Mouse (Mus musculus): ENCODE measurements around the gene Fam193b.
A peak's percentile ranks its signal among the peaks of the same experiment; 100 is the strongest.

Fam193b gene

DNA sequence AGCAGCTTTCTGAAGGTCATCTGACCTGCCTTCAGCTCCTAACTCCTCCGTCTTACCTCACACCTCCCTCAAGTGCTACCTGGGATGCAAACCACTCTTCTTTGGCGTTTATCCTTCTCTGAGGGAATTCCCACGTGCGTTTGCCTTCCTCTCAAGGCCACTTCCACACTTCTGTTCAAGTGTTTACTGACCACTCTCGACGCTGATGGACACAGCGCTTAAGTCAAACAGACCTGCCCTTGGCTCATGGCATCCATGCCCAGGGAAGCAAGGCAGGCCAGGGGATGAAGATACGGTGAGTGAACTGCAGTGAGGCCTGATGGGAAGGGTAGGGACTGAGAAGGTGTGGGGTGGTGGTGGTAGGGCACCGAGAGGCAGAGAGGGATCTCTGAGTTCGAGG, 70.3 kb downstream of the Fam193b start:
- DNase-seq (ENCODE audit: low spot score) = no peak

DNA sequence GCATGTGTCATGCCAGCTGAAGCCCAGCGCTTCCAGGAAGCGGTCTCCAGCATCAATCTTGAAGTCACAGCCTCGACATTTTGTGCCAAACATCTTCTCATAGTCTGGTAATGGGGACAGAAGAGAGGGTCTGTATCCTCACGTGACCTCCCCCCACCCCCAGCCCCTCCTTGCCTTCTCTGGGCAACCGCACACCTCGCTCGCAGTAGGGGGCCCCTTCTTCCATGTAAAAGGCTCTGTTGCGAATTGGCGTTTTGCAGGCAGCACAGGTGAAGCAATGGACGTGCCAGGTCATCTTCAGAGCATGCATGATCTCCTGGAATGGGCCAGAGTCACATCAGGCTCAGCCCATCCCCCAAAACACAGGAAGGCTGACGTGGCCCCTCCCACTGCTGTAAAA, 72.0 kb downstream of the Fam193b start:
- no peak for DNase-seq (ENCODE audit: low spot score)

DNA sequence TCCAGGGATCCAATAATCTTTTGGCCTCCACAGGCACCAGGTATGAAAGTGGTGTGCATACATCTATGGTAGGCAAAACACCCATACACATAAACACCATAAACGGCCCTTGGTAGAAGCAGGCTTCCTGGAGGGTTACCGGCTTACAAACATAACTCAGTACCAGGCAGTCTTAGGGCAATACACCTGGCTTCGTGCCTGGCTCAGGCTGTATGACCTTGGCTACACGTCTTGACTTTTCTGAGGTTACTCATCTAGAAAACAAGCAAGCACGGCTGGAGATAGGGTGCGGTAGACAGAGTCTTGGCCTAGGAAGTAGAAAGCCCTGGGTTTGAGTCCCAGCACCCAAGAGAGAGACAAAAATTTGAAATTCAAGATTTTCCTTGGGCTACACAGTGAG, 74.3 kb downstream of the Fam193b start:
- no peak for DNase-seq (ENCODE audit: low spot score)

DNA sequence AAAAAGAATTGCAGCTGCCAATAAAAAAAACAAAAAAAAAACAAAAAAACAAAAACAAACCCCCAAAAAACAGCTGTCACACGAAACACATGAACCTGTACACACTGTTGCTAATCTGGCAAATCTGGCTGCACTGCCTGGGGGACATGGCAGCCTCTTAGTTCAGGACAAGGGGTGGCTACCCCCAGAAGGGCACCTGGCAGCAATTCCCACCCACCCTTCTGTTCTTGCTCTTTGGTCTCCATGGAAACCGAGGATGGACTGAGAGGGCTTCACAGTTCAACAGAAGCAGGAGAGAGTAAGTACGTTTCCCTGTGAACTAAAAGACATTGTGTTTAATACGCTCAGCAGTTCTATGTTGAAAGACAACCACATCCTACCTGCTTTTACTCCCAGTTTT, 75.2 kb downstream of the Fam193b start:
- DNase-seq (ENCODE audit: low spot score) = peak; percentile 42

DNA sequence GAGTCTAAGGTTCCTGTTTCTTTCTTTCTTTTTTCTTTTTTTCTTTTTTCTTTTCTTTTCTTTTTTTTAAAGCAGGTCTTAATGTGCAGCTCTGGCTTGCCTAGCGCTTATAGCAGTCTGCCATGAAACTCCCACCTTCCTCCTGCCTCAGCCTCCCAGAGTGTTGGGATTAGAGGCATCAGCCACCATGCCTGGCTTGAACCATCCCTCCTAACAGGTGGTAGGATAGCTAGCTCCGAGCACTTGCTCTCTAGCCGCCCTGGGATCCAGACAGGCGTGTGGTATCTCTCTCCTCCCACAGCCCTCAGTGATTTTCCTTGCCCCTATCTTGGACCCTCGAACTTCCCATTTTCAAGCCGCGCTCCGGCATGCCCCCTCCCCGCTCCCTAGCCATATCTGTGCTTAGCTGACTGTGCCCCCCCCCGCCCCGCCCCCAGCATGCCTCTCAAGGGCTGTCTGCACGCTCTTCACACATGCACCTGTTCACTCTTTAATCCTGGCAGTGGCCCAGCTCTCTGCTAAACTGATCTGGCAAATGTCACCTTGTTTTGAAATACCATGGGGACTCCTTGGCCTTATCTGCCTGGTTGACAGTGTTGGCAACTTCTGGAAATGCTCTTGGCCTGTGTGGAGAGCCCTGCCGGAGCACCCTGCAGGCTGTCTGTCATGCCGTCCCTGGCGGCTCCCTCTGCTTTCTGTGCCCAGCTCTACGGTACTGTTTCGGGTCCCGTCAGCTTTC, 75.9 kb downstream of the Fam193b start:
- peak; percentile 92 for DNase-seq (ENCODE audit: low spot score)

DNA sequence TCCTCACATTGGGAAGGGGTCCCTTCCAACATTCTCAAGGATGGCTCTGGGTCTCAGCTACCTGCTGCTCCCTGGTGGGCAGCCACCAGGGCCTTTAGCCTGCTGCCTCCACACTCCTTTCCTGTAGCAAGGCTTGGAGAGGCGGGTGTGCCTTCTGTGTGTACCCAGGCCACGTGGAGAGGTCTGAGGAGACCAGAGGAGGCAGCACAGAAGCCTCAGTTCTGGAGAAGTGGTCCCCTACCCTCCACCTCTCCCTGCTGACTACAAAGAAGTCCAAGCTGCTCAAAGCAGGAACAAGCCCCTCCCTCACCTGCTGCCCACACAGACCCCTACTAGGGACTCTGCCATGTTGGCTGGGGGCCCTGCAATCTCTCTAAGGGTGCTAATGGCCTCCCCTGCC, 76.7 kb downstream of the Fam193b start:
- DNase-seq (ENCODE audit: low spot score) = no peak

All from MN1 (cell line).